Mouse (Mus musculus): ENCODE data around the gene Iqschfp.

The Iqschfp gene

DNA sequence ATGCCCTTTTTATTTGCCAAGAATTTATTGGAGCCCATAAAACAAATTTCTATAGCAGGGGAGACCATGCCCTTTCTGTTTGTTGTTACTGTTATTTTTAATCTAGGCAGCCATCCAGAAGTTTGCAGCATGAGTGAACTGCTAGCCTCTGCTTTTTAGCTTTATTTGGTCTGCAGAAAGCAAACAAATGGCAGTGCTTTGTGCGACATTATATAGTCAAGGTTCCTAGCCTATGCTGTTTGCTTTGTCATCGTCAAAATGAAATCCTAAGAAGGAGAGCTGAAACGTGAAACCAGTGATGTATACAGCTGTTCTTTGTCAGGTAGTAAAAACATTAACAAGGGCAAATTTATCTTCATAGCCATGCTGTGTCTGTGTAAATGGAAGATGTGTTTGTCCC lies 459.4 kb downstream of the Iqschfp start:
- DNase-seq (ENCODE audit: low spot score): no peak

DNA sequence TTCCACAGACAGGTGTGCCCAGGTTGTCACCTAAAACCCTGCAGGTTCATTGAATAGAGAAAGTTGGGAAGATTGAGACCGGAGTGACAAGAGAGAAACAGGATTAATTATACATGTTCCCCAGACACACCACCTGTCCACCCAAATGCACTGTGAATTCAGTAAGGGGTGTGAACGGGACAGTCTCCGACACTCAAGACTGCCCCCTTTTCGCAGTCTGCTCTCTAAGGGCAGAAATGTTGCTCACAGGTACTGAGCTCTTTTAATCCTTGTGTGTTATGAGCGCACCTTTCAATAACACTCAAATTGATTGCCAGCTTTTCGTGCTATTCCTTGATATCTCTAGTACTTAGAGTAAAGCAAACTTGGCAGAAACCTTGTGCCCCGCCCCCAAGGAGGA lies 460.9 kb downstream of the Iqschfp start:
- DNase-seq (ENCODE audit: low spot score): no peak

DNA sequence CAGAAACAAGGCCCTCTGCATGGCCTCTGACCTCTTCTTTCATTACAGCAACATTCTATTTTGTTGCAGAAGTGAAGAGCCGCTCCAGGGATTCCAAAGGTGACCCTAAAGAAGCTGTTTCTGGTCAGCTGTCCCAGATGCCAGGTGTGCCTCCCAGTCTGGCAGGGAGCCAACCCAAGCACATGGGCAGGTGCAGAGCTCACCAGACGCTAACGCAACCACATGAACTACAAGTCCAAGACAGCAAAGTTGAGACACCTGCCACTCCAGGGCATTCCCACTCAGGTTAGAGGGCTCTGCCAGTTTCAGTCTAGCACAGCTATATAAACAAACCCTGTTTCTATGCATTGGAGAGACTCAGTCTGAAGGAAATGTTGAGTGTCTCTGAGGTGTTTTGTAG lies 461.5 kb downstream of the Iqschfp start:
- no peak for DNase-seq (ENCODE audit: low spot score)

GRCm38 (mm10) chr3:68356516-68356915 lies 464.5 kb downstream of the Iqschfp start:
- DNase-seq (ENCODE audit: low spot score): no peak

DNA sequence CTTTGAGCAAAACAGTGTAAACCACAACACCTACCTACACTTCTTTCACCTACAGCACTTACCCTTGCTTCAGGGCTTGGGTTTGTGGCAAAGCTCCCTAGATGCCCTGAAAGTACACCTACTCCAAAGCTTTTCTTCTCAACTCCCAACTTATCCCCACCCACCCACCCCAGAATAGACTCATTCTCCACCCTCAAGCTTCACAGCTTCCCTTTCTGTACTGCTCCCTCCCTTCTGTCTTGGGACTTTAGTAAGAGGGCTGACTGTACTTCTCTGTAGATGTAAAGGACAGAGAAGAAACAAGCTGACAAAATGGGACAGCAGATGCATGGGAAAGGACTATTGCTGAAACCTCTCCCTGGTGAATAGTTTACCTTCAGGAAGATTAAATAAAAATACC lies 476.0 kb downstream of the Iqschfp start:
- DNase-seq (ENCODE audit: low spot score): no peak

DNA sequence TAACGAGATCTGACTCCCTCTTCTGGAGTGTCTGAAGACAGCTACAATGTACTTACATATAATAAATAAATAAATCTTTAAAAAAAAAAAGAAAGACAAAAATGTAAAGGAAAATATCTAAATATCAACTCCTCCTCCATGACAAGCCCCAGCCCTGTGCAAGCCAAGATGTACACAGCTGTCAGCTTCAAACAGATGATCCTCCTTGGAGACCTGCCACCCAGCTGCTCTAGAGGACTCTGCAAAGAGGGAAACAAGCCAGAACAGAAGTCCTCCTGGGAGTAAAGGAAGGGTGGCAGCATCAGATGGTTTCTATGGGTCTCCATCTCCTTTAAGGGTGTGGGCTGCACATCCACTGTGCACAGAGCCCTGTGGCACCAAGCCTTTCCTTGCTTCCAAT lies 480.9 kb downstream of the Iqschfp start:
- no peak for DNase-seq (ENCODE audit: low spot score)

- DNase-seq (ENCODE audit: low spot score): no peak
Observed at GRCm38 (mm10) chr3:68375100-68375508, 483.1 kb downstream of the Iqschfp start.

- DNase-seq (ENCODE audit: low spot score): no peak
Observed at GRCm38 (mm10) chr3:68377452-68378198, 485.6 kb downstream of the Iqschfp start.

GRCm38 (mm10) chr3:68378799-68379198 lies 486.8 kb downstream of the Iqschfp start:
- no peak for DNase-seq (ENCODE audit: low spot score)

DNA sequence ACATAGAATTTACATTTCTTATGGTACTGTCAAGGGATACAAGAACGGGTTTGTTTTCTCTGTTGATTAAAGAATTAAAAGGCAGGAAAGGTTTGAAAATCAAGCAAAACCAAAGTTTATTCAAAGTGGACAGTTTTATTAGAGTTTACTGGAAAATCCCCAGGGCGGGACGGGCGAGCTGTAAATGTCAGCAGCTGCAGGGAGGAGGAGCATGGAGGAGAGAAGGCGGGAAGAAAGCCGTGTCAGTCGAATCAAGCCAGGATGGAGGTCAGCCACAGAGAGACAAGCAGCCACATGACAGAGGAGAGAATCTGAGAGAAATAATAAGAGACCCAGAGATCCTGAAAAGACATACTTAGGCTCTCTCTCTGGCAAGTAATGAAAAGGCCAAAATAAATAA lies 487.2 kb downstream of the Iqschfp start:
- no peak for DNase-seq (ENCODE audit: low spot score)

DNA sequence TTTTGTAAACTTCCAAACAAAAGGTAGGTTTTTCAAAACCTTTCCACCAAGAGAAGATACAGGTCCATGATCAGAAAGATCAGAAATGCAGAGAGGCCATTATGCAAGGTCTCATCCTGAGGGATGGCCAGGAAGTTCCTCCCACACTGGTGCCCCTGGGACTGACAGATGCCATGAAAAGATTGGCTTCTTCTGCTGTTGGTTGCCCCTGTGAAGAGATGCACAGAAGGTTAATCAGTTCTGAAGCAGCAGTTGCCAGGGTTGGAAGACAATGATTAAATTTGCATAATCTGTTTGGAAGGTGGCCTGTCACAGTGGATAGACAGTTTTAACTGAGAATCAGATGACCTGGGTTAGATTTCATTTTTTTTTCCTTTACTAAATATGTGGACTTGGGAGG lies 491.6 kb downstream of the Iqschfp start:
- DNase-seq (ENCODE audit: low spot score): no peak

- no peak for DNase-seq (ENCODE audit: low spot score)
Observed at GRCm38 (mm10) chr3:68385544-68385943, 493.5 kb downstream of the Iqschfp start.

DNA sequence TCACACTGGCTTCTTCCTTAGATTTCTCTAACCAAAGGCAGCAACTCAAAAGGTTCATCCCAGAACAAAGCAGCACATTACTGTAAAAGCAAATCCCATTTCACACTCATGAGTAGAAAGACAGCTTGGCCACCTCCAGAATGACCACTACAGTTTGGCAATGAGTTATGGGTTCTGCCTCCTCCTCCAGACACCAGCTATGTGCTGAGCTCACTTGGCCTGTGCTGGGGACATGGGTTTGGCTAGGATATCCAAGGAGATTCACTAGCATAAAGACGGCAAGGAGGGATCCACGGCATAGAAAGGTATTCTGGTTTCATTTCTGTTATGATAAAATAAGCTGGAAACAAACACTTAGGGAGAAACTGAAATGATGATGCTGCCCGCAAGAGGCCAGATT lies 496.0 kb downstream of the Iqschfp start:
- no peak for DNase-seq (ENCODE audit: low spot score)

DNA sequence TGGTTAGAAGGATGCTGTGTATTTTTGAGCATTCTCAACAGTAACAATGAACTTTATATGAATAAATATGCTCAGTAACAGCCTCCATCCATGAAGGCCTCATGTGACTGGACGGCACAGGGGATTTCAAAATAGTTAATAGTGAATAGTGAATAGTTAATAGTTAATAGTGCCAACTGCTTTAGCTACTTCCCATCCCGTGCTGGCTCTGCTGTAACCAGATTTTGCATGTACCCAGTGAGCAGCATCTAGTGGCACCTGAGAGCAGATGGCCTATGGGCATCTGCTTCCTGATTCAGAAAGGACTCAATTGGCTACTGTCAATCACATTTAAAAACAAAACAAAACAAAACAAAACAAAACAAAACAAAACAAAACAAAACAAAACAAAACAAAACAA lies 501.5 kb downstream of the Iqschfp start:
- no peak for DNase-seq (ENCODE audit: low spot score)

DNA sequence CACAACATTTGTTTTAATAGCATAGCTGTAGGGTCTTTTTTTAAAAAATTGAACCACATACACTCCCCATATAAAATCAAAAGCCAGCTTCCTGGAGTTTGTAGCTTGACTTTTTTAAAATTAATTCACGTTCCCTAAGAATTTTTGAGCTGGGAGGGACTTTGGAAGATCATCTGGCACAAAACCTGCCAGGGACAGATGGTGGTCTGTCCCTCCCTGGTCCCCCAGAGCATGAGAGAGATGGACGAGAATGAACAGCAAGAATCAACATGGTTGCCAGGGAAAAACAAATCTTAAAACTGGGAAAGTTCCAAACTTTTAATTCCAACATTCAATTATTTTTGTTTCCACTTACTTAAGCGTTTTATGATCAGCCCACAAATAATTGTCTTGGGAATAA lies 506.7 kb downstream of the Iqschfp start:
- DNase-seq (ENCODE audit: low spot score): no peak

GRCm38 (mm10) chr3:68400121-68400520 lies 508.1 kb downstream of the Iqschfp start:
- DNase-seq (ENCODE audit: low spot score): no peak

DNA sequence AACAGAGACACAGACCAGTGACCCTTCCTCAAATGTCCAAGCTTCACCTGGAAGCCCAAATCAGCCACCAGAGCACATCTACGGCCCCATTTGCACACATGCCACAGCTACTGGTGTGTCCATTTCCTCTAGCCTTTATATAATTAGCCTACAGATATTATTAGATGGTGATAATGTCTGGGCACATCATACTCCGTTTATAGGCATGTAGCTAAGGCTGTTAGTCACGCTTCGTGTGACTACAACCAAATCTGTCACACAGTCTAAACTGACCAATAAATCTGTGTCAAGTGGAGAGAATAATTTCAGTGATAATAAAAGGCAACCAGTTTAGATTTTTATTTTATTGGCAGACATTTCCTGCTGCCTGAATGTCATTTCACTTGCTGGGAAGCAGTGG lies 511.3 kb downstream of the Iqschfp start:
- DNase-seq (ENCODE audit: low spot score): no peak

GRCm38 (mm10) chr3:68403783-68404217 lies 511.8 kb downstream of the Iqschfp start:
- DNase-seq (ENCODE audit: low spot score): no peak

DNA sequence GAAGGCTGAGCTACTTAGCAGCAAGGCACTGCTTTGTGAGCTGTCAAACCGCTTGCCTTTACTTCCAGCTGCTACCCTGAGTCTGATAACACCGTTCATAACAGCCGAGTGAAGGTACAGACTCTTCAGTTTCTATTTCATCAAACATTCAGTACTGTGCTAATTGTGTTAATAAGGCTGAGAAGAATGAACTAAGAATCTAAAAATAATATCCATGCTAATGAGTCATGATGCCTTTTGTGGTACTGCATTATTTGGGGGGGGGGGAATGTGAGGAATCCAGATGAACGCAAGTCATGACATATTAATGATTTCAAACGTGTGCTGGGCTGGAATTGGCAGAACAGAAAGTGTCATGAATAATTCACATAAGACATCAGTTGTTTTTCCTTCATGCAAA lies 513.7 kb downstream of the Iqschfp start:
- DNase-seq (ENCODE audit: low spot score): no peak

- no peak for DNase-seq (ENCODE audit: low spot score)
Observed at GRCm38 (mm10) chr3:68412262-68412661, 520.2 kb downstream of the Iqschfp start.

- no peak for DNase-seq (ENCODE audit: low spot score)
Observed at GRCm38 (mm10) chr3:68419792-68420191, 527.8 kb downstream of the Iqschfp start.

- DNase-seq (ENCODE audit: low spot score): no peak
Observed at GRCm38 (mm10) chr3:68420927-68421326, 528.9 kb downstream of the Iqschfp start.

- DNase-seq (ENCODE audit: low spot score): no peak
Observed at GRCm38 (mm10) chr3:68421849-68422248, 529.8 kb downstream of the Iqschfp start.

- no peak for DNase-seq (ENCODE audit: low spot score)
Observed at GRCm38 (mm10) chr3:68428081-68428480, 536.0 kb downstream of the Iqschfp start.
